Mouse (Mus musculus) spleen, adult 2 months (tissue): ENCODE measurements at regions not wholly inside any gene's neighbourhood (a gene's known extent, or its start where the extent isn't known, plus 50 kb on each side); places are given as distances from the start of the nearest gene placed in this dataset.
A peak's percentile ranks its signal among the peaks of the same experiment; 100 is the strongest.

Source experiments
- DNase-seq, 2 experiments: peaks; one replicate each; pipeline versions ENCODE4 v3.0.0 to v3.0.0-alpha.2; 2012 to 2021; ENCODE audit warnings: low spot score in 2 of 2, low read depth in 1 of 2
- H3K27ac ChIP-seq: fragments of 200-500 bp; 2 replicates; pipeline ENCODE4 v1.5.1; 2012; ENCODE audit warnings: low read length, inconsistent platforms; ENCODE audit not compliant: insufficient read depth
- H3K27me3 ChIP-seq: fragments of 200-500 bp; 2 replicates; pipeline ENCODE4 v1.6.1; 2012; ENCODE audit warnings: mild to moderate bottlenecking, moderate library complexity, low read length, inconsistent platforms; ENCODE audit not compliant: control insufficient read depth, insufficient read depth
- H3K36me3 ChIP-seq: fragments of 200-500 bp; 2 replicates; pipeline ENCODE4 v1.6.1; 2012; ENCODE audit warnings: mild to moderate bottlenecking, low read length, inconsistent platforms; ENCODE audit not compliant: control insufficient read depth, insufficient read depth
- H3K4me1 ChIP-seq: fragments of 200-500 bp; 2 replicates; pipeline ENCODE4 v1.6.1; 2011; ENCODE audit warnings: inconsistent platforms; ENCODE audit not compliant: control insufficient read depth, insufficient read depth, insufficient read length
- H3K4me3 ChIP-seq: fragments of 200-500 bp; 2 replicates; pipeline ENCODE4 v1.5.1; 2011; ENCODE audit warnings: mild to moderate bottlenecking, inconsistent platforms; ENCODE audit not compliant: insufficient read depth, insufficient read length; ENCODE audit errors: extremely low read depth
- CTCF ChIP-seq: fragments of 200-500 bp; IDR thresholded peaks from 2 replicates; pipeline ENCODE4 v1.5.1; 2011; ENCODE audit warnings: mild to moderate bottlenecking, inconsistent platforms; ENCODE audit not compliant: insufficient read depth, insufficient read length, insufficient replicate concordance; ENCODE audit errors: extremely low read depth
- POLR2A ChIP-seq: fragments of 200-500 bp; IDR thresholded peaks from 2 replicates; pipeline ENCODE4 v1.6.1; 2011; ENCODE audit warnings: low read depth, low read length, inconsistent platforms
- WGBS: fragments of 180-500 bp; shearing (Covaris S2); methylation state at CpG from one replicate; pipeline ENCODE4 v1.1.7; 2018; 5-methylcytosine and 5-hydroxymethylcytosine counted together

- TF ChIP-seq CTCF: no peak
- no peak for TF ChIP-seq POLR2A
- Histone ChIP-seq H3K36me3 (no peaks in the 10 kb centered on the region), H3K4me1 (no peaks in the 10 kb centered on the region), H3K4me3 (no peak overlapping the region), H3K27ac (no peak overlapping the region), H3K27me3 (no peaks in the 10 kb centered on the region)
- 77% methylated on average over 7 of the region's 7 CpGs for WGBS
- no peak for DNase-seq
These were observed 89.1 kb downstream of the Kcnrg start for GRCm38 (mm10) chr14:61696290-61696842.

DNA sequence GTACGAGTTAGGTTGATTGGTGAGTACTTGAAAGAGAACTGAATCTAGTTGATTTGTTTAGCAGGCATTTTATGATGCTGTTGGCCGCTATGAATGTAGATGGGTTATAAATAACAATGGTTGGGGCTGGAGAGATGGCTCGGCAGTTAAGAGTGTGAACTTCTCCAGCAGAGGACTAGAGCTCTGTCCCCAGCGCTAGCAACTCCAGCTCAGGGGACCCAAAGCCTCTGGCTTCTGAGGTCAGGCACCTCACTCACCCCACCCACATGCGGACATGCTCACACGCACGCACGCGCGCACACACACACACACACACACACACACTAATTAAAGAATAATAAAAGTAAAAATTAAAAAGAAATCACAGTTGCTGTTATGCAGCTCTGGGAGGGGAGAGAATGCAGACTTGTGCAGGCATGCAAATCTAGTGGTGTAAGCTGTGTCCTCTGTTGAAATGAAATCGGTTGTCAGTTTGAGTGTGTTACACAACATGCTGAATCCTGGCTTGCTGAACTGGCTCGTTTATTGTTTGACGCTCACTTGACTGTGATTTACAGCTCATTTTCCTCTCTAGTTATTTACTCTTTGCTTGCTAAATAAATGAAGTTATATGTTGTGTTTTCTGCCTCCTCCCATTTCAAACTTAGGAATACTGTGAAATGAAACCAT, 89.8 kb downstream of the Kcnrg start:
- no peak for TF ChIP-seq CTCF
- TF ChIP-seq POLR2A: no peak

DNA sequence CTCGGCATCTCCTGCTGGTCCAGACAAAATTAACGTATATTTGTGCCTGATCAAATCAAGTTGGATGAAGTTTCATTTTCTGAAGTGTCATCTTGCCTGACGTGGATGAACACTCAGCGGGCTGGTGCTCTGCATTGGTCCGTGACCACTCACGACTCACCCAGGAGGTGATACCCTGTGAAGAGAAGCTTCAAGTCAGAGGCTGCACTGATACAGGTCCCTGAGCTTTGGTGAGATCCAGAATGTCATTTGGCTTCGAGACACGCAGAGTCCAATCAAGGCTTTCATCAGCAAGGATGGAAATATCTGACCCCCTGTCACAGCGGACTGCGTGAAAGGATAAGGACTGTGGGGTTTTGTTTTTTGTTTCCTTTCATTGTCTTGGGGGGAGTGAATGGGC, 90.4 kb downstream of the Kcnrg start:
- Histone ChIP-seq H3K4me3 (no peak overlapping the region), H3K36me3 (no peaks in the 10 kb centered on the region), H3K27ac (no peak overlapping the region), H3K27me3 (no peaks in the 10 kb centered on the region), H3K4me1 (no peaks in the 10 kb centered on the region)
- WGBS: 89% methylated on average over 10 of the region's 10 CpGs
- TF ChIP-seq POLR2A (no peak), CTCF (no peak)
- no peak for DNase-seq

More for the DNA sequence above, 89.8 kb downstream of the Kcnrg start:
- Histone ChIP-seq H3K36me3 (no peaks in the 10 kb centered on the region), H3K4me3 (no peak overlapping the region), H3K27ac (no peak overlapping the region), H3K4me1 (no peaks in the 10 kb centered on the region), H3K27me3 (no peaks in the 10 kb centered on the region)
- DNase-seq: no peak
- 80% methylated on average over 13 of the region's 13 CpGs for WGBS

DNA sequence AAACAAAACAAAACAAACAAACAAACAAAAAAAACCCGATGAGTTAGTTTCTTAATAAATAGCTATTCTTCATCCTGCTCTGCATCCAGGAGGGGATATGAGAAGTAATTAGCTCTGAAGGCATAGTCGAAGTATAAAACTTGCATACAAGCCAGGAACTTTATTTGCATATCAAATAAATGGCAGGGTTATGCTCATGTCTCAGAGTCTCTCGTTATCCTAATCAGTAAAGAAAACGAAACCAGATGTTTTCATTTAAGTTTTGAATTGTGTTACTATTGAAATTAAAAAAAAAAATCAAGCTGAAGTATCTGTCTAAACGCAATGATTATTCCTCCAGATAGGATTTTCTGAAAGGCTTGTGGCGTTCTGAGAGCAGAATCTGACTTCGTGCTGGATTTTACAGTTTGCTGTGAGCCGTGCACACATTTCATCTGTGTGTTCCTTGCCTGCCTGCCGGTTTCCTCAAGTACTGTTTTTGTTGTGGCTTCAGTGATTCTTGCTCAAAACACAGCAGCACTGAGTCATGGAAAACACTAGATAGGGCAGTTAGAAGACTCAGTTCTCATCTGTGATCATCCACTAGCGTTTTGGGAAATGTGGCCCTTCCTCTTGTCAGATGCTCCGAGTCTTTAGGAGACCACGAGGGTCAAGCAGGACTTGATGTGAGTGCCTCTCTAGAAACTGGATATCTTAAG, 91.2 kb downstream of the Kcnrg start:
- Histone ChIP-seq H3K27me3 (no peaks in the 10 kb centered on the region), H3K4me1 (no peaks in the 10 kb centered on the region), H3K36me3 (no peaks in the 10 kb centered on the region), H3K27ac (no peak overlapping the region), H3K4me3 (peak overlapping the region; percentile 26; the same call in 1 of the 2 replicates)
- no peak for DNase-seq
- 64% methylated on average over 12 of the region's 12 CpGs for WGBS
- TF ChIP-seq CTCF (no peak), POLR2A (no peak)

- DNase-seq: no peak
- H3K27me3 ChIP-seq: no peaks in the 10 kb centered on the region
- WGBS: 93% methylated on average over 7 of the region's 7 CpGs
- H3K4me3 ChIP-seq: no peak overlapping the region
- TF ChIP-seq POLR2A: no peak
- no peak for TF ChIP-seq CTCF
- H3K4me1 ChIP-seq: no peaks in the 10 kb centered on the region
- H3K36me3 ChIP-seq: no peaks in the 10 kb centered on the region
- H3K27ac ChIP-seq: no peak overlapping the region
These were observed 92.4 kb downstream of the Kcnrg start for GRCm38 (mm10) chr14:61699638-61700037.

GRCm38 (mm10) chr14:61701131-61701530, 93.9 kb downstream of the Kcnrg start:
- Histone ChIP-seq H3K36me3 (no peaks in the 10 kb centered on the region), H3K27ac (no peak overlapping the region), H3K4me1 (no peaks in the 10 kb centered on the region), H3K4me3 (no peak overlapping the region), H3K27me3 (no peaks in the 10 kb centered on the region)
- DNase-seq: no peak
- TF ChIP-seq CTCF (no peak), POLR2A (no peak)
- WGBS: 93% methylated on average over 10 of the region's 10 CpGs

DNA sequence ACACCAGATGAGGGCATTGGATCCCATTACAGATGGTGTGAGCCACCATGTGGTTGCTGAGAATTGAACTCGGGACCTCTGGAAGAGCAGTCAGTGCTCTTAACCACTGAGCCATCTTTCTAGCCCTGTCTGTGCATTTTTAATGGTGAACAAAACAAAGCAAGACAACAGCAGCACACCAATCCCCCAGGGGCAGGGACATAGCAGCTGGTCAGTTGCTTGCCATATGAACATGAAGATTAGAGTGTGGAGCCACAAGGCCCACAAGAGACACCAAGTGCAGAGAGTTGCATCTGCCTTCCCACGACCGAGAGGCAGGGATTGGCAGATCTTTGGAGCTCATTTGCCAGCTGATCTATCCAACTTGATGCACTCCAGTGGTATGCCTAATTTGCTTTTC, 96.7 kb downstream of the Kcnrg start:
- TF ChIP-seq CTCF (no peak), POLR2A (no peak)
- H3K27me3 ChIP-seq: no peaks in the 10 kb centered on the region
- WGBS: 97% methylated on average over 3 of the region's 3 CpGs

More for the DNA sequence above, 96.7 kb downstream of the Kcnrg start:
- no peak for DNase-seq
- Histone ChIP-seq H3K4me3 (no peak overlapping the region), H3K27ac (no peak overlapping the region), H3K4me1 (peaks cover 4% of the 10 kb centered on the region; the same call in 1 of the 2 replicates), H3K36me3 (no peaks in the 10 kb centered on the region)
